Mouse (Mus musculus) bone marrow macrophage, adult 2 months (primary cell): ENCODE measurements around the gene R3hdm2. TPM values are rescaled to one million over a fixed set of nuclear protein-coding genes. Genes with fewer than 3 reads are reported as not detected.
A peak's percentile ranks its signal among the peaks of the same experiment; 100 is the strongest.

Experiments
- H3K27ac ChIP-seq: 2 replicates; pipeline ENCODE4 v1.5.1; 2012; ENCODE audit warnings: low read depth, low read length; ENCODE audit not compliant: insufficient read depth
- H3K4me1 ChIP-seq: 2 replicates; pipeline ENCODE4 v1.6.1; 2012; ENCODE audit warnings: low read length; ENCODE audit not compliant: control insufficient read depth, insufficient read depth
- H3K4me3 ChIP-seq: 2 replicates; pipeline ENCODE4 v1.5.1; 2012; ENCODE audit warnings: mild to moderate bottlenecking, low read length, moderate library complexity; ENCODE audit not compliant: insufficient read depth
- CTCF ChIP-seq: IDR thresholded peaks from 2 replicates; pipeline ENCODE4 v1.5.1; 2012; ENCODE audit warnings: low read depth, mild to moderate bottlenecking, low read length, moderate library complexity
- POLR2A ChIP-seq: IDR thresholded peaks from 2 replicates; pipeline ENCODE4 v1.6.1; 2012; ENCODE audit warnings: mild to moderate bottlenecking, low read depth, low read length, borderline replicate concordance
- polyA plus RNA-seq: library from polyadenylated mRNA; stranded (reverse); fragments of >200 nt; gene quantifications from 2 replicates; pipeline ENCODE4 v1.2.4, GENCODE M21; 2012; ENCODE audit not compliant: missing spikeins, insufficient read depth, insufficient read length

R3hdm2 gene
- polyA plus RNA-seq, 1 experiment, result 134 TPM

- no peak overlapping the region for H3K27ac ChIP-seq
- H3K4me1 ChIP-seq, result 0 out of 2 replicates have a peak, but pooled peaks cover 2% of the 10 kb centered on the region
- H3K4me3 ChIP-seq, result no peak overlapping the region
- TF ChIP-seq POLR2A (no peak), CTCF (no peak)
These were observed 33.5 kb downstream of the R3hdm2 start for GRCm38 (mm10) chr10:127413585-127413984.

- Histone ChIP-seq H3K4me3 (no peak overlapping the region), H3K27ac (no peak overlapping the region), H3K4me1 (0 out of 2 replicates have a peak, but pooled peaks cover 2% of the 10 kb centered on the region)
- TF ChIP-seq POLR2A, result no peak
- no peak for TF ChIP-seq CTCF
These were observed 34.0 kb downstream of the R3hdm2 start for GRCm38 (mm10) chr10:127414141-127414540.

- peaks cover 20% of the 10 kb centered on the region for H3K4me1 ChIP-seq
- TF ChIP-seq POLR2A (no peak), CTCF (no peak)
- no peak overlapping the region for H3K27ac ChIP-seq
- no peak overlapping the region for H3K4me3 ChIP-seq
These were observed 40.0 kb downstream of the R3hdm2 start for GRCm38 (mm10) chr10:127420131-127420530.

GRCm38 (mm10) chr10:127420676-127421353 is 40.7 kb downstream of the R3hdm2 start:
- TF ChIP-seq POLR2A (no peak), CTCF (no peak)
- Histone ChIP-seq H3K4me3 (no peak overlapping the region), H3K4me1 (peaks cover 24% of the 10 kb centered on the region), H3K27ac (no peak overlapping the region)

GRCm38 (mm10) chr10:127422047-127422446 is 41.9 kb downstream of the R3hdm2 start:
- Histone ChIP-seq H3K4me1 (peaks cover 32% of the 10 kb centered on the region), H3K4me3 (no peak overlapping the region), H3K27ac (no peak overlapping the region)
- TF ChIP-seq CTCF (no peak), POLR2A (no peak)

- no peak overlapping the region for H3K4me3 ChIP-seq
- TF ChIP-seq POLR2A, result no peak
- TF ChIP-seq CTCF, result no peak
- no peak overlapping the region for H3K27ac ChIP-seq
- H3K4me1 ChIP-seq, result peaks cover 41% of the 10 kb centered on the region
These were observed 45.7 kb downstream of the R3hdm2 start for GRCm38 (mm10) chr10:127425794-127426193.

GRCm38 (mm10) chr10:127426670-127427069 is 46.5 kb downstream of the R3hdm2 start:
- H3K4me1 ChIP-seq, result peaks cover 34% of the 10 kb centered on the region
- no peak for TF ChIP-seq POLR2A
- TF ChIP-seq CTCF, result no peak
- peak overlapping the region; percentile 58 for H3K27ac ChIP-seq
- no peak overlapping the region for H3K4me3 ChIP-seq

- Histone ChIP-seq H3K4me1 (peaks cover 32% of the 10 kb centered on the region), H3K4me3 (no peak overlapping the region), H3K27ac (peak overlapping the region; percentile 58)
- TF ChIP-seq POLR2A (no peak), CTCF (no peak)
These were observed 47.0 kb downstream of the R3hdm2 start for GRCm38 (mm10) chr10:127427107-127427506.

GRCm38 (mm10) chr10:127427987-127428386 is 47.9 kb downstream of the R3hdm2 start:
- no peak overlapping the region for H3K4me3 ChIP-seq
- TF ChIP-seq POLR2A, result no peak
- TF ChIP-seq CTCF, result no peak
- no peak overlapping the region for H3K27ac ChIP-seq
- H3K4me1 ChIP-seq, result peaks cover 28% of the 10 kb centered on the region

GRCm38 (mm10) chr10:127429538-127429937 is 49.4 kb downstream of the R3hdm2 start:
- Histone ChIP-seq H3K4me3 (no peak overlapping the region), H3K4me1 (peaks cover 28% of the 10 kb centered on the region), H3K27ac (no peak overlapping the region)
- TF ChIP-seq CTCF, result no peak
- TF ChIP-seq POLR2A, result no peak
